Mouse (Mus musculus) limb, embryonic 13.5 days (tissue): ENCODE results near the gene Gm11444. TPM values are rescaled to one million over a fixed set of nuclear protein-coding genes. Genes with fewer than 3 reads are reported as not detected.

ENCODE experiments used
- ATAC-seq: fragments of 200-750 bp; cut with Nextera tagmentation; 2 replicates; pipeline ENCODE4 v1.8.0; 2017; ENCODE audit warnings: low read depth, moderate number of reproducible peaks, moderate TSS enrichment; ENCODE audit not compliant: low FRiP score
- H3K27ac ChIP-seq: fragments of 300-500 bp; sonication (generic); 2 replicates; pipeline ENCODE4 v1.5.1; 2015; ENCODE audit warnings: inconsistent platforms, mild to moderate bottlenecking, moderate library complexity
- H3K27me3 ChIP-seq: fragments of 300-500 bp; sonication (generic); 2 replicates; pipeline ENCODE4 v1.6.1; 2015; ENCODE audit warnings: mild to moderate bottlenecking, inconsistent platforms
- H3K36me3 ChIP-seq: fragments of 300-500 bp; sonication (generic); 2 replicates; pipeline ENCODE4 v1.6.1; 2015; ENCODE audit warnings: inconsistent platforms, mild to moderate bottlenecking, moderate library complexity
- H3K4me1 ChIP-seq: fragments of 300-500 bp; sonication (generic); 2 replicates; pipeline ENCODE4 v1.6.1; 2015; ENCODE audit warnings: inconsistent platforms
- H3K4me2 ChIP-seq: fragments of 300-500 bp; sonication (generic); replicated peaks from 2 replicates; pipeline ENCODE4 v1.6.1; 2015; ENCODE audit warnings: inconsistent platforms, mild to moderate bottlenecking, moderate library complexity
- H3K4me3 ChIP-seq: fragments of 300-500 bp; sonication (generic); 2 replicates; pipeline ENCODE4 v1.5.1; 2015; ENCODE audit warnings: moderate library complexity, mild to moderate bottlenecking, inconsistent platforms
- H3K9ac ChIP-seq: fragments of 300-500 bp; sonication (generic); 2 replicates; pipeline ENCODE4 v1.6.1; 2015; ENCODE audit warnings: mild to moderate bottlenecking, inconsistent platforms
- H3K9me3 ChIP-seq: fragments of 300-500 bp; sonication (generic); 2 replicates; pipeline ENCODE4 v1.6.1; 2016; ENCODE audit warnings: inconsistent platforms
- WGBS: fragments of 180-500 bp; shearing (Covaris S2); methylation state at CpG from one replicate; pipeline ENCODE4 v1.1.7; 2015; 5-methylcytosine and 5-hydroxymethylcytosine counted together
- polyA plus RNA-seq: library from polyadenylated mRNA; unstranded; fragments of >200 nt; fragmentation: Nextera tagmentation; extraction: Ambion mirVana; gene quantifications from 2 replicates; pipeline ENCODE4 v1.2.1, GENCODE M21; 2015

The Gm11444 gene
- polyA plus RNA-seq, 1 experiment from 2014 or later: 0.28 TPM

GRCm38 (mm10) chr11:85839258-85840030 lies 10.7 kb downstream of the Gm11444 start:
- Histone ChIP-seq H3K36me3 (peaks cover 3% of the 10 kb centered on the region; the same call in 1 of the 2 replicates), H3K27me3 (peaks cover 78% of the 10 kb centered on the region), H3K4me3 (peak overlapping the region; percentile 69), H3K4me2 (peak overlapping the region; percentile 87), H3K27ac (peak overlapping the region; percentile 22; the same call in 1 of the 2 replicates), H3K9me3 (no peaks in the 10 kb centered on the region), H3K9ac (peak overlapping the region; percentile 91), H3K4me1 (peaks cover 77% of the 10 kb centered on the region)
- WGBS: 29% methylated on average over 7 of the region's 7 CpGs
- no peak for ATAC-seq

DNA sequence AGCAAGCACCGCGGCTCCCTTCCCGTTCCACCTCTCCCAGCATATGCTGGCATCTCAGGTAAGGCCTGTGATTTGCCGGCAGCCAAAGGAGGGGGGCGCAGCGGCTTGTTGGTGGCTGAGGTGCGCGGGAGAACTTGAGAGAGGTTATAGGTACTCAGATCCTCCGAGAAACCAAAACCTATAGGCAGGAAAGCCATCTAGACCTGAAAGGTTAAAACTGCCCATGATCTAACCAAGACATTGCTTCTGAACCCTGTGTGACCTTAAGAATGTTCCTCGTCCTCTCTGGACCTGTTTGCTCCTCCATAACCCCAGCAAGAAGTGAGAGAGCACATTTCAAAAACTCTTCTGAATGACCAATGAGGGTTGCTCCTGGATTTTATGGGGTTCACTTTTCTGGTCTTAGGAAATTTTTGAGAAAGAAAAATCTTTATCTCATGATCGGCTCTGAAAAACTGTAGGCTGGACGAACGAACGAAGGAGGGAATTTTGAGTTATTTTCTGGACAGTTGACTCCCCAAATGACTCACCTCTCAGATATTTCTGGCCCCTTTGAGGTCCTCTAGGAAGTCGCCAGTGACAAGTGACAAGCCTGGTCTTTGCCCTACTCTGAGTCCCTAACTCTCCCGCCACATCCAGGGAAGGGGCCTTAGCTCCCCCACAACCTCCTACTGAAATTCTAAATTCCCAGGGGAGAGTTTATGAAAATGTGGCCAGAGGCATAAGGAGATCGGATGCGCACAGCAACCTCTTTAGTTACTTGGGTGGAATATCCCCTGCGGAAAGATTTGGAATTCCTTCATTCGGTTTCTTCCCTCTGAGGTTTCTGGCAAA lies 11.5 kb downstream of the Gm11444 start:
- peaks cover 85% of the 10 kb centered on the region for H3K27me3 ChIP-seq
- H3K4me1 ChIP-seq: peaks cover 74% of the 10 kb centered on the region

DNA sequence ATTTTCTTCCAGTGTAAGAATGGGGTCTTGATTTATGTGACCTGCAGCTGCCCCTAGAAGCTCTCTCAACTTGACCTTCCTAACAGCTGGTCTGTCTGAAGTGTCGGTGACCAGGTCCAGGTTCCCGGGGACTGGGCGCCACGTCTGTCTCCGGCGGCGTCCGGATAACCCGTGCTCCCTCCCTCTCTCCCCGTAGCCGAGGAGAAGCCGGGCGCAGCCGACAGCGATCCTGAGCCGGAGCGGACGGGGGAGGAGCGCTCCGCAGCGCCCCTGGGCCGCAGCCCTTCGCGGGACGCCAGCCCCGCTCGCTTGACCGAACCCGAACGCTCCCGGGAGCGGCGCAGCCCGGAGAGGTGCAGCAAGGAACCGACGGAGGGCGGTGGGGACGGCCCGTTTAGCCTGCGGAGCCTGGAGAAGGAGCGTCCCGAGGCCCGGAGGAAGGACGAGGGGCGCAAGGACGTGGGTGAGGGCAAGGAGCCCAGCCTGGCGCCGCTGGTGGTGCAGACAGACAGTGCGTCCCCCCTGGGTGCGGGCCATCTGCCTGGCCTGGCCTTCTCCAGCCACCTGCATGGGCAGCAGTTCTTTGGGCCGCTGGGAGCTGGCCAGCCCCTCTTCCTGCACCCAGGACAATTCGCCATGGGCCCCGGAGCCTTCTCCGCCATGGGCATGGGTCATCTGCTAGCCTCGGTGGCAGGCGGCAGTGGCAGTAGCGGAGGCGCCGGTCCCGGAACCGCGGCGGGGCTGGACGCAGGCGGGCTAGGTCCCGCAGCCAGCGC lies 12.3 kb downstream of the Gm11444 start:
- H3K4me1 ChIP-seq: peaks cover 70% of the 10 kb centered on the region
- peak overlapping the region; percentile 91 for H3K9ac ChIP-seq
- ATAC-seq: no peak
- peaks cover 3% of the 10 kb centered on the region; the same call in 1 of the 2 replicates for H3K36me3 ChIP-seq
- H3K4me3 ChIP-seq: peak overlapping the region; percentile 69
- H3K9me3 ChIP-seq: no peaks in the 10 kb centered on the region
- peaks cover 83% of the 10 kb centered on the region for H3K27me3 ChIP-seq
- peak overlapping the region; percentile 87 for H3K4me2 ChIP-seq
- 3% methylated on average over 57 of the region's 67 CpGs for WGBS
- peak overlapping the region; percentile 49; the same call in 1 of the 2 replicates for H3K27ac ChIP-seq

More for the DNA sequence above, 11.5 kb downstream of the Gm11444 start:
- H3K27ac ChIP-seq: peak overlapping the region; percentile 49; the same call in 1 of the 2 replicates
- H3K9me3 ChIP-seq: no peaks in the 10 kb centered on the region
- peak overlapping the region; percentile 87 for H3K4me2 ChIP-seq
- WGBS: 14% methylated on average over 20 of the region's 20 CpGs
- ATAC-seq: no peak
- peaks cover 3% of the 10 kb centered on the region; the same call in 1 of the 2 replicates for H3K36me3 ChIP-seq
- H3K9ac ChIP-seq: peak overlapping the region; percentile 91
- peak overlapping the region; percentile 69 for H3K4me3 ChIP-seq

DNA sequence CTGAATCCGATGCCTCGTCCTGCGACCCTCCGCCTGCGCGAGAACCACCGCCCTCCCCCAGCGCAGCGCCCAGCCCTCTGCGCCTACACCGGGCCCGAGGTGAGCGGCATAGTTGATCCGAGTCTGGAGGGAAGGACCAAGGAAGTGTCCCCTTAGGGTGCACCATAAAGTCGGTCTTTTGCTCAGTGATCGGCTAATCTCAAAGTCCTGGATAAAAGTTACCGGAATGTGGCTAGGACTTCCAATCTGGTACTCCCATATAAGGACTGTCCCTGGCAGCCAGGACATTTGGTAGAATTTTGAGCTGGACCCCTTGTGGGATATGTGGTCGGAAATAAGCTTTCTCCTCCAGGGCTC lies 12.9 kb downstream of the Gm11444 start:
- peaks cover 80% of the 10 kb centered on the region for H3K27me3 ChIP-seq
- WGBS: 3% methylated on average over 18 of the region's 18 CpGs
- peaks cover 67% of the 10 kb centered on the region for H3K4me1 ChIP-seq

DNA sequence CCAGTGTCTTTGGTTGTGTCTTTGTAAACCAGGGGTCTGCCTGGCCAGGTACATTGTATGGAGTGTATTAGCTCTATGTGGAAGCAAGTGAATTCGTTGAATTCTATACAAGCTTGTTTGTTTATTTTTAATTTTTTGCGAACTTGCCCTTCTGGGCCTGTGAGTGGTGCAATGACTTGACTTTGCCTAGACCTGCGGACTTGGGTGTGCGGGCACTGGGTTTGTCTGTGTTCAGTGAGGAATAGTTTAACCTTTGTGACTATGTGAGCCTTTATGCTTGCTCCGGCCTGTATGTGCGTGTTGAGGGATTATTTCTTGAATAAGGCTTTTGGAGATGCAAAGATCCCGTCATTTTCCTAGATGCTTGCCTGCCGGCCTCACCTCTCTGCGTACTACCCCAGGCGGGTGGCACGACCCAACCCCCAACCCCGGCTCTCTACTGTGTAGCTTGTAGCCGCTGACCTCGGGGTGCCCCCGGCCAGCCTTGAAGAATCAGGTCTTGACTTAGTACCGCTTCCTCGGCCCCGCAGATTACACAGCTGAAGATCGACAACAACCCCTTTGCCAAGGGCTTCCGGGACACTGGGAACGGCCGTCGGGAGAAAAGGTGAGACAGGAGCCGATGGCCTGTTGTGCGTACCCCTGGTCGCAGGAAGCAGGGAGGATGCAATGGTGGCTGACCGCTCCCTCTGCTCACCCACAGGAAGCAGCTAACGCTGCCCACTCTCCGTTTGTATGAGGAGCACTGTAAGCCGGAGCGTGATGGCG lies 13.4 kb downstream of the Gm11444 start:
- peak overlapping the region; percentile 87 for H3K4me2 ChIP-seq
- peaks cover 83% of the 10 kb centered on the region for H3K27me3 ChIP-seq
- 8% methylated on average over 32 of the region's 32 CpGs for WGBS

More for the DNA sequence above, 12.9 kb downstream of the Gm11444 start:
- peak overlapping the region; percentile 91 for H3K9ac ChIP-seq
- peak overlapping the region; percentile 33; the same call in 1 of the 2 replicates for H3K27ac ChIP-seq
- no peaks in the 10 kb centered on the region for H3K9me3 ChIP-seq
- peak overlapping the region; percentile 87 for H3K4me2 ChIP-seq
- ATAC-seq: no peak
- peaks cover 3% of the 10 kb centered on the region; the same call in 1 of the 2 replicates for H3K36me3 ChIP-seq
- H3K4me3 ChIP-seq: peak overlapping the region; percentile 69

GRCm38 (mm10) chr11:85835753-85836522 lies 14.2 kb downstream of the Gm11444 start:
- Histone ChIP-seq H3K4me3 (peak overlapping the region; percentile 69), H3K27me3 (peaks cover 83% of the 10 kb centered on the region), H3K4me2 (peak overlapping the region; percentile 87), H3K9ac (peak overlapping the region; percentile 91), H3K27ac (peak overlapping the region; percentile 48; the same call in 1 of the 2 replicates), H3K36me3 (peaks cover 3% of the 10 kb centered on the region; the same call in 1 of the 2 replicates), H3K4me1 (peaks cover 69% of the 10 kb centered on the region), H3K9me3 (no peaks in the 10 kb centered on the region)
- 15% methylated on average over 16 of the region's 16 CpGs for WGBS
- ATAC-seq: no peak

More for the DNA sequence above, 13.4 kb downstream of the Gm11444 start:
- peaks cover 69% of the 10 kb centered on the region for H3K4me1 ChIP-seq
- ATAC-seq: no peak
- peak overlapping the region; percentile 69 for H3K4me3 ChIP-seq
- H3K9ac ChIP-seq: peak overlapping the region; percentile 91
- H3K36me3 ChIP-seq: peaks cover 3% of the 10 kb centered on the region; the same call in 1 of the 2 replicates
- no peaks in the 10 kb centered on the region for H3K9me3 ChIP-seq
- peak overlapping the region; percentile 33; the same call in 1 of the 2 replicates for H3K27ac ChIP-seq

GRCm38 (mm10) chr11:85835001-85835752 lies 15.0 kb downstream of the Gm11444 start:
- Histone ChIP-seq H3K4me1 (peaks cover 69% of the 10 kb centered on the region), H3K36me3 (no peaks in the 10 kb centered on the region), H3K9ac (peak overlapping the region; percentile 91), H3K9me3 (no peaks in the 10 kb centered on the region), H3K4me2 (peak overlapping the region; percentile 87), H3K4me3 (peak overlapping the region; percentile 69), H3K27ac (peak overlapping the region; percentile 86; the same call in 1 of the 2 replicates), H3K27me3 (peaks cover 83% of the 10 kb centered on the region)
- ATAC-seq: no peak
- WGBS: 21% methylated on average over 9 of the region's 9 CpGs

DNA sequence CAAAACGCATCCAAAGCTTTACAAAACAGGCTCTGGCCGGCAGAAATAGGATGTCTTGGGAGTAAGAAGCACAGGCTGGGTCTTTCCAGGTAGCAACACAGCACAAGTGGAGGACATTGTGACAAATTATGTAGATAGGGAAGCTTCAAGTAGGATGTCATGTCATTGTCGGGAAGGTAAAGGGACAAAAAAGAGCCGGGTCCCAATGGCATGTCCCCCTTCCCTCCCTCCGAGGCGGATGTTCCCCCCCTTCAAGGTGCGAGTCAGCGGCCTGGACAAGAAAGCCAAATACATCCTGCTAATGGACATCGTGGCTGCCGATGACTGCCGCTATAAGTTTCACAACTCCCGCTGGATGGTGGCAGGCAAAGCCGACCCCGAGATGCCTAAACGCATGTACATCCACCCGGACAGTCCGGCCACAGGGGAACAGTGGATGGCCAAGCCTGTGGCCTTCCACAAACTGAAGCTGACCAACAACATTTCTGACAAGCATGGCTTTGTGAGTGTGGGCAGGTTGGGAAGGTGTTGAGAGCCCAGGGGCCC lies 15.7 kb downstream of the Gm11444 start:
- peak overlapping the region; percentile 91 for H3K9ac ChIP-seq
- no peaks in the 10 kb centered on the region for H3K36me3 ChIP-seq
- ATAC-seq: no peak
- H3K4me3 ChIP-seq: peak overlapping the region; percentile 69
- H3K4me2 ChIP-seq: peak overlapping the region; percentile 87
- 10% methylated on average over 17 of the region's 17 CpGs for WGBS
- no peaks in the 10 kb centered on the region for H3K9me3 ChIP-seq
- H3K27ac ChIP-seq: peak overlapping the region; percentile 86; the same call in 1 of the 2 replicates
- H3K4me1 ChIP-seq: peaks cover 69% of the 10 kb centered on the region
- peaks cover 83% of the 10 kb centered on the region for H3K27me3 ChIP-seq

GRCm38 (mm10) chr11:85833761-85834385 lies 16.3 kb downstream of the Gm11444 start:
- Histone ChIP-seq H3K4me2 (peak overlapping the region; percentile 87), H3K27ac (peak overlapping the region; percentile 86; the same call in 1 of the 2 replicates), H3K27me3 (peaks cover 83% of the 10 kb centered on the region), H3K9me3 (no peaks in the 10 kb centered on the region), H3K4me1 (peaks cover 69% of the 10 kb centered on the region), H3K4me3 (peak overlapping the region; percentile 69), H3K9ac (peak overlapping the region; percentile 91), H3K36me3 (no peaks in the 10 kb centered on the region)
- 12% methylated on average over 11 of the region's 11 CpGs for WGBS
- ATAC-seq: no peak
